Mouse (Mus musculus): ENCODE data around the gene Avil. TPM values are rescaled to one million over a fixed set of nuclear protein-coding genes. Genes with fewer than 3 reads are reported as not detected.

The Avil gene
- polyA plus RNA-seq, 1 experiment from 2014 or later = 10.7 TPM

DNA sequence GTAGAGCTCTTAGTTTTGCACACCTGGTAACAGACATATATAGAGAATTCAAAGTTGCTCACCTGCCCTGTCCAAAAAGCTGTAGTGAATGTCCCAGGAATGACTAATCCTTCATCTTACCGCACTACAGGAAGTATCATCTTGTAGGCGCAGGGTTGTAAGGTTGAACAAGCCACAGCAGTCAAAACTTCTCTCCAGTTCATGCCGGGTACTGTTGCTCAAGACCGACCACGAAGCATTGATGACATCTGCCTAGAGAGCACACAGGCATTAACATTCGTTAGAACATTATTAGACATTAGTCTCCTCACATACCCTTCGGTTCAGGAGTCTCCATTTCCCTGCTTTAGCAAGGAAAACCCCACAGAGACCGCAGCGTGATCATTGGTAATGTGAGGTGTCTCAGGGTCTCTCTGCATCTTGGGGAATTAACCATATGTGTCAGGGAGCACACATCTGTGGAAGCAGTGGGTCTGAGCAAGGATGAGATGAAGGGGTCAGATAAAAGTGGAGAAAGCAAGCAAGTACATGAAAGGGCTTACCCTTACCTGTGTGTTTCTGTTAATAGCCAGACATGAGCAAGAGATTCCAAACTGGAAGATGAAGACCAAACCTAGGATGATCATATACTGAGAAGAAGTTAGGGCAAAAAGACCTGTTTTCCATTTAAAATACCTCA lies 68.0 kb downstream of the Avil start:
- no peak overlapping the region for H3K27ac ChIP-seq (replicated peaks)
- H3K9me3 ChIP-seq (ENCODE audit: control insufficient read depth, low read length) = no peaks in the 10 kb centered on the region
- 63% methylated on average over 9 of the region's 9 CpGs for WGBS

DNA sequence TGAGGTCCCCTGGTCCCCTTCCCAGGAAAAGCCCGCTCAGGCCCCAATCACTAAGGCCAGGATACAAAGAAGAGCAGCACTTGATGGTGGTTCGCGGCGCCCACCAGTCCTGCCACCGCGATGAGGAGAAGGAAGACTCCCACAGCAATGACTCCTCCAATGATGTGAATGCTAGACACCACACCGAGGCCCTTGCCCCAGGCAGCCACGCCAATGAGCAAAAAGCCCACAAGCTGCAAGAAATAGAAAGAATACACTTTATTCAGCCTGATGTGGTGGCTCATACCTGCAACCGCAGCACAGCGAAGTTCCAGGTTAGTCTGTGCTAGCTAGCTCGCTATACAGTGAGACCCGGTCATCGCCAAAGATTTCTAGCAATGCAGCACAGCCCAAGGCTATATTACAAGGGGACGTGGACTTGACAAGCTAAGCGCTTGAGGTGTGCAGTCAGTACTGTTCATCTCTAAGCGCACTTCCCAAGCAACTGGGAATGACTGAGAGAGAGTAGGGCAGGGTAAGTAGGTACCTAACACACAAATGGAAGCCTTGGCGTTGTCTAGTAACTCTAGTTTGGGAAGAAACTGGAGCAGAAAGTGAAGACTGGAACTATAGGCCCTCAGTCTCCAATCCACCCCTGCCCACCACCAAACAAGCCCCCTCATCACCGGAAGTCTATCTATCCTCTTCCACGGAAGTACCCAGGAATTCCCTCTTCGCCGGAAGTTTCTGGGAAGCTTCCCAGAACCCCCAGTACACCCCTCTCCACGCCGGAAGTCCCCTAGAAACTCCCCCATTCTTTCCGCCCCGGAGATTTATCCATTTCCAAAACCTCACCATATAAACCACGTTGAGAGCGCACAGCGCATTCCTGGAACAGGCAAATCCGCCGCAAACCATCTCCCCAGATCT lies 69.0 kb downstream of the Avil start:
- ATAC-seq (ENCODE audit: low FRiP score, low TSS enrichment) (peak; percentile 25), DNase-seq (ENCODE audit: low spot score) (no peak)
- H3K36me3 ChIP-seq (ENCODE audit: control insufficient read depth, insufficient read depth, low read length) = peaks cover 13% of the 10 kb centered on the region
- H3K27ac ChIP-seq (replicated peaks) = peak overlapping the region; percentile 88
- 7% methylated on average over 30 of the region's 30 CpGs for WGBS
- H3K27me3 ChIP-seq (ENCODE audit: control insufficient read depth, insufficient read depth, low read length) = no peaks in the 10 kb centered on the region
- H3K4me1 ChIP-seq (replicated peaks; ENCODE audit: control insufficient read depth, insufficient read depth) = 0 out of 2 replicates have a peak, but pooled peaks cover 2% of the 10 kb centered on the region
- peak overlapping the region; percentile 84 for H3K4me2 ChIP-seq (replicated peaks; ENCODE audit: low read depth)
- peak overlapping the region; percentile 62 for H3K4me3 ChIP-seq (ENCODE audit: low read depth, low read length)
- H3K9me3 ChIP-seq (ENCODE audit: control insufficient read depth, low read length) = no peaks in the 10 kb centered on the region
- TF ChIP-seq EP300 (optimal IDR thresholded peaks at IDR 0.05) (no peak), CTCF (IDR thresholded peaks at IDR 0.05; ENCODE audit: low read depth) (no peak)
- peak overlapping the region; percentile 78 for H3K9ac ChIP-seq (ENCODE audit: low read length)

More for the DNA sequence above, 68.0 kb downstream of the Avil start:
- Histone ChIP-seq H3K36me3 (ENCODE audit: control insufficient read depth, insufficient read depth, low read length) (peaks cover 13% of the 10 kb centered on the region), H3K9ac (ENCODE audit: low read length) (no peak overlapping the region; the same call in 1 of the 2 replicates), H3K4me3 (ENCODE audit: low read depth, low read length) (no peak overlapping the region), H3K4me2 (replicated peaks; ENCODE audit: low read depth) (no peak overlapping the region; the same call in 1 of the 2 replicates), H3K4me1 (replicated peaks; ENCODE audit: control insufficient read depth, insufficient read depth) (0 out of 2 replicates have a peak, but pooled peaks cover 2% of the 10 kb centered on the region), H3K27me3 (ENCODE audit: control insufficient read depth, insufficient read depth, low read length) (no peaks in the 10 kb centered on the region)
- DNase-seq (ENCODE audit: low spot score) (no peak), ATAC-seq (ENCODE audit: low FRiP score, low TSS enrichment) (no peak)
- no peak for TF ChIP-seq EP300 (optimal IDR thresholded peaks at IDR 0.05)

MicroRNAs encoded within 50 kb of the gene (microRNA counts, 519-probe panel; counts per million panel counts)
- microRNA mmu-miR-26a (3,713 counts per million, percentile 22 among the panel's probes with 10 or more counts), microRNA mmu-miR-546 (not detected)

Small RNA genes within 50 kb of the gene (microRNA-seq; reads per million reads assigned to microRNA genes)
- gene Mir26a-2 (61.4 reads per million, percentile 38 among the genes with 10 or more reads in this experiment), gene Mir546 (not detected)

Other genes with a start within 250 kb of the Avil start
- 9.1 and 10.3 TPM in 2 replicates for gene Atp23, start 99.4 kb upstream of the Avil start, polyA plus RNA-seq (2015; fragmentation: Nextera tagmentation; extraction: Ambion mirVana)
- gene Ctdsp2, start 22.0 kb upstream of the Avil start, polyA plus RNA-seq (2015; fragmentation: Nextera tagmentation; extraction: Ambion mirVana) = 29.1 and 33.0 TPM in 2 replicates
- gene Tsfm, start 30.1 kb downstream of the Avil start, polyA plus RNA-seq (2015; fragmentation: Nextera tagmentation; extraction: Ambion mirVana) = 58.9 and 61.3 TPM in 2 replicates
- gene Mettl1, start 40.7 kb downstream of the Avil start, polyA plus RNA-seq (2015; fragmentation: Nextera tagmentation; extraction: Ambion mirVana) = 32.4 and 36.8 TPM in 2 replicates
- gene Eef1akmt3, start 40.8 kb downstream of the Avil start, polyA plus RNA-seq (2015; fragmentation: Nextera tagmentation; extraction: Ambion mirVana) = 1.2 and 1.3 TPM in 2 replicates
- gene Cyp27b1, start 47.5 kb downstream of the Avil start, polyA plus RNA-seq (2015; fragmentation: Nextera tagmentation; extraction: Ambion mirVana) = 0.13 TPM in 1 of 2 replicates, not detected in the other
- gene March9, start 59.5 kb downstream of the Avil start, polyA plus RNA-seq (2015; fragmentation: Nextera tagmentation; extraction: Ambion mirVana) = 0.75 and 0.81 TPM in 2 replicates
- gene Cdk4, start 62.8 kb downstream of the Avil start, polyA plus RNA-seq (2015; fragmentation: Nextera tagmentation; extraction: Ambion mirVana) = 469 and 472 TPM in 2 replicates
- gene Tspan31, start 69.6 kb downstream of the Avil start, polyA plus RNA-seq (2015; fragmentation: Nextera tagmentation; extraction: Ambion mirVana) = 82.8 and 87.7 TPM in 2 replicates
- 0.04 and 0.08 TPM in 2 replicates for gene Agap2, start 74.6 kb downstream of the Avil start, polyA plus RNA-seq (2015; fragmentation: Nextera tagmentation; extraction: Ambion mirVana)
- gene Os9, start 120.4 kb downstream of the Avil start, polyA plus RNA-seq (2015; fragmentation: Nextera tagmentation; extraction: Ambion mirVana) = 81.9 and 82.0 TPM in 2 replicates
- gene B4galnt1, start 164.5 kb downstream of the Avil start, polyA plus RNA-seq (2015; fragmentation: Nextera tagmentation; extraction: Ambion mirVana) = 45.9 and 65.4 TPM in 2 replicates
- gene Slc26a10, start 179.9 kb downstream of the Avil start, polyA plus RNA-seq (2015; fragmentation: Nextera tagmentation; extraction: Ambion mirVana) = 0.70 and 0.76 TPM in 2 replicates
- gene Arhgef25, start 189.4 kb downstream of the Avil start, polyA plus RNA-seq (2015; fragmentation: Nextera tagmentation; extraction: Ambion mirVana) = 25.3 and 29.7 TPM in 2 replicates
- gene Dtx3, start 195.0 kb downstream of the Avil start, polyA plus RNA-seq (2015; fragmentation: Nextera tagmentation; extraction: Ambion mirVana) = 27.8 and 32.9 TPM in 2 replicates
- 23.2 and 26.0 TPM in 2 replicates for gene Pip4k2c, start 210.9 kb downstream of the Avil start, polyA plus RNA-seq (2015; fragmentation: Nextera tagmentation; extraction: Ambion mirVana)

Data from stomach, postnatal 0 days (tissue).